Mouse (Mus musculus) urinary bladder, postnatal 36 days (tissue): ENCODE measurements around the gene Arap1.

Experiments
- DNase-seq, 2 experiments: peaks; one replicate each; pipeline ENCODE4 v3.0.0; 2022; ENCODE audit warnings: low spot score in 2 of 2, mixed read lengths in 1 of 2

The Arap1 gene

GRCm38 (mm10) chr7:101327263-101327662 lies 20.6 kb upstream of the Arap1 start:
- no peak for DNase-seq

- DNase-seq: no peak
These were observed 20.1 kb upstream of the Arap1 start for GRCm38 (mm10) chr7:101327786-101328185.

GRCm38 (mm10) chr7:101328621-101329158 lies 19.2 kb upstream of the Arap1 start:
- no peak for DNase-seq

GRCm38 (mm10) chr7:101329606-101330005 lies 18.3 kb upstream of the Arap1 start:
- DNase-seq: no peak

- DNase-seq: no peak
These were observed 17.6 kb upstream of the Arap1 start for GRCm38 (mm10) chr7:101330074-101330840.

GRCm38 (mm10) chr7:101330841-101331173 lies 17.1 kb upstream of the Arap1 start:
- no peak for DNase-seq

GRCm38 (mm10) chr7:101332045-101332831 lies 15.6 kb upstream of the Arap1 start:
- no peak for DNase-seq

- no peak for DNase-seq
These were observed 12.6 kb upstream of the Arap1 start for GRCm38 (mm10) chr7:101335228-101335627.

GRCm38 (mm10) chr7:101336686-101337085 lies 11.2 kb upstream of the Arap1 start:
- no peak for DNase-seq

GRCm38 (mm10) chr7:101337401-101337800 lies 10.5 kb upstream of the Arap1 start:
- no peak for DNase-seq

- no peak for DNase-seq
These were observed 6.5 kb upstream of the Arap1 start for GRCm38 (mm10) chr7:101341405-101341804.

- DNase-seq: no peak
These were observed 4.7 kb upstream of the Arap1 start for GRCm38 (mm10) chr7:101343135-101343534.

- no peak for DNase-seq
These were observed 3.0 kb upstream of the Arap1 start for GRCm38 (mm10) chr7:101344892-101345291.

GRCm38 (mm10) chr7:101346991-101347390 lies 876 bp upstream of the Arap1 start:
- no peak for DNase-seq

GRCm38 (mm10) chr7:101348312-101348711 lies 445 bp downstream of the Arap1 start:
- DNase-seq: no peak

- no peak for DNase-seq
These were observed 2.0 kb downstream of the Arap1 start for GRCm38 (mm10) chr7:101349861-101350260.

- DNase-seq: no peak
These were observed 4.5 kb downstream of the Arap1 start for GRCm38 (mm10) chr7:101352404-101352803.

- DNase-seq: peak in 1 of 2 experiments; percentile 59
These were observed 6.6 kb downstream of the Arap1 start for GRCm38 (mm10) chr7:101354423-101354822.

GRCm38 (mm10) chr7:101355551-101356100 lies 7.8 kb downstream of the Arap1 start:
- no peak for DNase-seq

GRCm38 (mm10) chr7:101356868-101357267 lies 9.0 kb downstream of the Arap1 start:
- no peak for DNase-seq

GRCm38 (mm10) chr7:101360406-101360805 lies 12.5 kb downstream of the Arap1 start:
- no peak for DNase-seq

- no peak for DNase-seq
These were observed 13.2 kb downstream of the Arap1 start for GRCm38 (mm10) chr7:101361021-101361420.

GRCm38 (mm10) chr7:101361767-101362166 lies 13.9 kb downstream of the Arap1 start:
- DNase-seq: no peak
